Mouse (Mus musculus) midbrain, embryonic 11.5 days (tissue): ENCODE results near the gene Herc1. TPM values are rescaled to one million over a fixed set of nuclear protein-coding genes. Genes with fewer than 3 reads are reported as not detected.
A peak's percentile ranks its signal among the peaks of the same experiment; 100 is the strongest.

ENCODE experiments used
- ATAC-seq: fragments of 200-750 bp; cut with Nextera tagmentation; 2 replicates; pipeline ENCODE4 v1.8.0; 2017; ENCODE audit warnings: moderate TSS enrichment, moderate library complexity; ENCODE audit not compliant: low FRiP score
- DNase-seq: peaks from one replicate; pipeline ENCODE4 v3.0.0; 2015; ENCODE audit warnings: low spot score; ENCODE audit errors: missing footprints
- H3K27ac ChIP-seq: fragments of 300-500 bp; sonication (generic); 2 replicates; pipeline ENCODE4 v1.5.1; 2014; ENCODE audit warnings: low read depth, low read length
- H3K27me3 ChIP-seq: fragments of 300-500 bp; sonication (generic); 2 replicates; pipeline ENCODE4 v1.6.1; 2014; ENCODE audit warnings: mild to moderate bottlenecking, low read length, moderate library complexity, mixed read lengths; ENCODE audit not compliant: control insufficient read depth, insufficient read depth
- H3K36me3 ChIP-seq: fragments of 300-500 bp; sonication (generic); 2 replicates; pipeline ENCODE4 v1.6.1; 2014; ENCODE audit warnings: mild to moderate bottlenecking, low read length, moderate library complexity, mixed read lengths; ENCODE audit not compliant: control insufficient read depth, insufficient read depth
- H3K4me1 ChIP-seq: fragments of 300-500 bp; sonication (generic); 2 replicates; pipeline ENCODE4 v1.6.1; 2014; ENCODE audit warnings: low read length; ENCODE audit not compliant: control insufficient read depth, insufficient read depth
- H3K4me2 ChIP-seq: fragments of 300-500 bp; sonication (generic); 2 replicates; pipeline ENCODE4 v1.6.1; 2014; ENCODE audit warnings: mild to moderate bottlenecking, moderate library complexity
- H3K4me3 ChIP-seq: fragments of 300-500 bp; sonication (generic); 2 replicates; pipeline ENCODE4 v1.5.1; 2014; ENCODE audit warnings: low read depth, low read length
- H3K9ac ChIP-seq: fragments of 300-500 bp; sonication (generic); 2 replicates; pipeline ENCODE4 v1.6.1; 2014; ENCODE audit warnings: low read length
- H3K9me3 ChIP-seq: fragments of 300-500 bp; sonication (generic); 2 replicates; pipeline ENCODE4 v1.6.1; 2016; ENCODE audit warnings: low read length; ENCODE audit not compliant: control insufficient read depth
- WGBS: fragments of 180-500 bp; shearing (Covaris S2); extraction: QIAGEN DNeasy Blood & Tissue Kit; methylation state at CpG from one replicate; pipeline ENCODE4 v1.1.7; 2014; 5-methylcytosine and 5-hydroxymethylcytosine counted together
- polyA plus RNA-seq: library from polyadenylated mRNA; unstranded; fragments of >200 nt; fragmentation: Nextera tagmentation; extraction: Ambion mirVana; gene quantifications from 2 replicates; pipeline ENCODE4 v1.2.1, GENCODE M21; 2014

The Herc1 gene
- polyA plus RNA-seq, 1 experiment from 2014 or later = 34.8 TPM

DNA sequence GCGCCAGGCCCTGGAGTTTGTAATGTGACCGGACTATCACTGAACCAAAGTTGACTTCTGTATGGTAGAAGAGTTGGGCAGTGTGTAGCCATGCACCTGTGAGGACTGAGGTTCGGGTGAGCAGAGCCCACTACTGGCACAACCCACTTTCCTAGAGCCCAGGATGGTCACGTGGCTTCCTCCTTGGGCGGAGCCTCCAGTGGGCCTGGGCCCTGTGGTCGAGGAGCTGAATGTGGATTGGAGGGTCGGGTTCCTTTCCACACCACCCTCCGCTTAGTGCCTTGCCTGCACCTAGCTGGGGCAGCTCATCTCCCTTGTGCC lies 162.1 kb downstream of the Herc1 start:
- Histone ChIP-seq H3K27ac (peak overlapping the region; percentile 94), H3K4me1 (peaks cover 20% of the 10 kb centered on the region), H3K4me3 (peak overlapping the region; percentile 57), H3K9ac (peak overlapping the region; percentile 89), H3K4me2 (peak overlapping the region; percentile 98), H3K36me3 (peaks cover 19% of the 10 kb centered on the region; the same call in 1 of the 2 replicates), H3K9me3 (no peaks in the 10 kb centered on the region), H3K27me3 (no peaks in the 10 kb centered on the region)
- ATAC-seq (peak; percentile 86), DNase-seq (no peak)
- 0% methylated on average over 8 of the region's 8 CpGs for WGBS

DNA sequence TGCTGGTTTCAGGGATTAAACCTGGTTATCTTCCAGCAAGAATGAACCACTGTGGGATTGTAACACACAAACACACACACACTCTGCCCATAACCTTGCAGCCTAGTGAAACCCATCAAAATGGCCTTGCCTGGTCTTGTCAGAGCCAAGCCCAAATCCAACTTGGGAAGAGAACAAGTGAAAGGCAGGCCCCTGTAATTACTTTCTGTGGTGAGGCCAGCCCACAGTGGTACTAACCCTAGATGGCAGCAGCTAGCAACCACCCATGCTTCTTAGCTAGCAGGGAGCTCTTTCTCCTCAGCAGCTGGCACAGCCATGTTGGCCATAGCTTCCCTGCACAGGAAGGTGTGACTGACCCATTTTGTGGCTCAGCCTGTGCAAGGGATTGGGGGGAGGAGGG lies 162.9 kb downstream of the Herc1 start:
- peaks cover 20% of the 10 kb centered on the region; the same call in 1 of the 2 replicates for H3K36me3 ChIP-seq
- no peak for DNase-seq

DNA sequence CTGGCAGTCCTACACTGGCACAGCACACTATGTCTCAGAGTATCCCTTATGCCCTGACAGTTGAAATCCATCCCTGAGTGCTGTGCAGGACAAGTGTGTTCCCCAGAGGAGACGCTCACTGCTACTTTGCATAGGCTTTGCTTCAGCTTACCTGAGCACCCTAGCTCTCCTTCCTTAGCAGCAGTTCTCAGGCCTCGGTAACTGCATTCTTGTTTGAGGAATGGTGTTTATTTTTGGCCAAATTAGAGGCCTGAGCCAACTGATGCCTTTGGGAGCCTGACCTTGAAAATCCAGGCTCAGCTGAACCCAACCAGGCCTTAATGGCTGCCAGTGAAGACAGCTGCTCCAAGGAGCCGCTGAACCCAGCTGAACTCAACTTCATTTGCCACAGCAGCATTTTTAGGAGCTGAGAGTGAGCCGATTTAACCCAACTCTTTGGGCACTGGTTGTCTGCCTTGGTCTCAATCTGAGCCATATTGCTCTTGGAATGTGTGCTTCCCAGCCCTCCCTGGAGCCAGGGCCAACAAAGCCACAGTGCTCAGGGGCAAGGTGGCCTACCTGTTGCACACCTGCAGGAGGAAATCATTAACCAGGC lies 163.5 kb downstream of the Herc1 start:
- WGBS = 93% methylated on average over 4 of the region's 4 CpGs
- DNase-seq = no peak
- H3K36me3 ChIP-seq = peaks cover 20% of the 10 kb centered on the region; the same call in 1 of the 2 replicates
- H3K27me3 ChIP-seq = no peaks in the 10 kb centered on the region
- ATAC-seq = no peak
- H3K9ac ChIP-seq = no peak overlapping the region
- no peak overlapping the region for H3K27ac ChIP-seq
- H3K9me3 ChIP-seq = no peaks in the 10 kb centered on the region
- peaks cover 20% of the 10 kb centered on the region for H3K4me1 ChIP-seq
- no peak overlapping the region for H3K4me2 ChIP-seq
- no peak overlapping the region for H3K4me3 ChIP-seq

More for the DNA sequence above, 162.9 kb downstream of the Herc1 start:
- Histone ChIP-seq H3K4me2 (no peak overlapping the region), H3K27ac (peak overlapping the region; percentile 94; the same call in 1 of the 2 replicates), H3K4me3 (no peak overlapping the region), H3K27me3 (no peaks in the 10 kb centered on the region), H3K4me1 (peaks cover 20% of the 10 kb centered on the region), H3K9me3 (no peaks in the 10 kb centered on the region), H3K9ac (no peak overlapping the region)
- no peak for ATAC-seq

DNA sequence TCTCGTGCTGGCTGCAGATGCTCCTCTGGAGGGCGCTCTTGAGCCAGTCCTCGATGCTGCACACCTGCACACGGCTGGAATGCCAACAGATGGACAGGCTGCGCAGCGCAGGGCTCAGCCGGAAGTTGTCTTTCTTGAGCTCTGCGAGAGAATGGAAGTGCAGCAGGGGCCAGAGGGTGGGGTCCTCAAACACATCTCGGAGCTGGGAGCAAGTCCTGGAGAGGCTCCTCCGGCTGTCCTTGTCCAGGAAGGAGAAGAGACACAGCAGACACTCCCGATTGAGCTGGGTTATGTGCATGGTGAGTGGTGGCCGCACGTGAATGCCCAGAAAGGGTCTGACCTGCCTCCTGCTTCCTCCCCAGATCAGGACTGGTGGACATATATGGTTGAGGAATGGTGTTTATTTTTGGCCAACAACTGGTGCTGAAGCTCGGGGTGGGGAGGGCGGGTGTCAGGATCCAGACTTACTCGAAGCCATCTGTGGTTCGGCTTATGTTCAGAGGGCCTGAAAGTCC lies 164.1 kb downstream of the Herc1 start, which contains the start of gene Fbxl22:
Fbxl22 (minus strand) TSS at position 338 of the 515 bp plus-strand sequence.
- Histone ChIP-seq H3K27me3 (no peaks in the 10 kb centered on the region), H3K9ac (no peak within 1 kb of the TSS), H3K4me3 (no peak within 1 kb of the TSS), H3K4me2 (no peak within 1 kb of the TSS), H3K36me3 (peaks cover 20% of the 10 kb centered on the region; the same call in 1 of the 2 replicates), H3K4me1 (peaks cover 20% of the 10 kb centered on the region), H3K9me3 (no peaks in the 10 kb centered on the region), H3K27ac (no peak within 1 kb of the TSS)
- 72% methylated on average over 17 of the region's 17 CpGs for WGBS
- DNase-seq (peak; percentile 90), ATAC-seq (no peak)

DNA sequence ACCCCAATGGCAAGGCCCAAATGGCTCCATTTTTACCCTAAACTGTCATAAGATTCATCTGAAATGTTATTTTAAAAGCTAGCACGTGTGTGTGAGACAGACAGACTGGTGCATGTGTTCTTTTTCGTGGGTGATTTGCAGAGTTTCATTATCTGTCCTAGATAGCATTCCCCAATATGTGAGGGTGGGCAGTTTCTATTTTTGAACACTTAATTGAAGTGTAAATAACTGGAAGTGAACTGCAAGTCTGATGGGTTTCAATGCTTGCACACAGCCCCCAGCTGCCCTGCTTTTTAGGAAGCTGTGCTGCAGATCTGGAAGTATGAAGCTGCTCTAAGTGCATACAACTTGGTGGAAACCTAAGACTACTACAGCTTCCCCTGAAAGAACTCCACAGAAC lies 164.9 kb downstream of the Herc1 start:
- H3K4me2 ChIP-seq = no peak overlapping the region
- no peak for ATAC-seq
- no peak overlapping the region for H3K27ac ChIP-seq
- H3K4me1 ChIP-seq = peaks cover 19% of the 10 kb centered on the region
- WGBS = 87% methylated on average over 2 of the region's 2 CpGs
- no peak overlapping the region for H3K4me3 ChIP-seq
- no peaks in the 10 kb centered on the region for H3K9me3 ChIP-seq
- H3K27me3 ChIP-seq = no peaks in the 10 kb centered on the region
- DNase-seq = no peak
- peaks cover 23% of the 10 kb centered on the region; the same call in 1 of the 2 replicates for H3K36me3 ChIP-seq
- H3K9ac ChIP-seq = no peak overlapping the region

DNA sequence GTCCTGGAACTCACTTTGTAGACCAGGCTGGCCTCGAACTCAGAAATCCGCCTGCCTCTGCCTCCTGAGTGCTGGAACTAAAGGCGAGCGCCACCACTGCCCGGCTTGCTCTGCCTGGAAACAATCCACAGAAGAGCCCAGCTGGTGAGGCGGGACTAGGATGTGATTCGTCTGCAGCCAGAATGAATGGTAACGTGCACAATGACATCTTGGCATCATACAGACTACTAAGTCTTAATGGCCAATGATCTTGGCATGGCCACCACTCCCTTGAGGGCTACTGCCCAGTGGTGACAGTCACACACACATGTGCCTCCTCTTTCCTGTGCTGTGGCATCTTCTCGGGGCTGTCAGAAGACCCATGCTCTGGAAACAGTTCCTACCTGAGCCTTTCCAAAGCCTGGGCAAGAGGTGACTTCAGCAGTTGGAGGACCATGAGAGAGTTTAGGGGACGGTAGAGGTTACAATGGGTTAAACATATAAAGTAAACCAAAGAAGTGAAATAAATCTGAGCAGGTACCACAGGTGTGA lies 165.5 kb downstream of the Herc1 start:
- no peaks in the 10 kb centered on the region for H3K27me3 ChIP-seq
- no peak for DNase-seq
- 92% methylated on average over 10 of the region's 10 CpGs for WGBS

DNA sequence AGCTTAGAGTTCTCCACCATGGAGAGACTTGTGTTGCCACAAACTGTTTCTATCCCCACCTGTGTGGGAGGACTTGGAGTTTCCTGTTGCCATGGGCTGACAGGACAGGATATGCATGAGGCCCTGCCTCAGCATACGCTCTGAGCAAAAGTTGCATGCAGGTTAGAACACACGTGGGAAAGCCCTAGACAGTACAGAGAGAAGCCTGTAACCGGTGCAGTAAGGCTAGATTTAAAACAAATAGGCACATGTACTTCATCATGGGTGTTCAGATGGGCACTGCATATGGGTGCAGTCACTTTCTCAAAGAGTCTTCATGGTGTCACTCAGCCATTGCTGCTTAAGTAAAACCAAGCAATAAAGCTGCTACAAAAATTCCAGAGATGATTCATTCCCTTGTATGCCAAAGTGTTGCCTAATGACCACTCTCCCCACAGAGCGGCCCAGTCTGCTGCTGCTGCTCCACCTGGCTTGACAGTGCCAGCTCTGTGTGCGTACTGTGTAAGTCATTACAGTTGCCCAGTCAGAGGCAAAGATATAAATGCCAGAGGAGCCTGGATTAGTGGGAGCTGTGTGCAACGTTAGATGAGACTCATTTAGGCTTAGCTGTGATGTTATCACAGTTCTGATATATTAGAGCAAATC lies 166.2 kb downstream of the Herc1 start:
- peaks cover 27% of the 10 kb centered on the region; the same call in 1 of the 2 replicates for H3K36me3 ChIP-seq
- 90% methylated on average over 6 of the region's 6 CpGs for WGBS
- ATAC-seq = no peak

More for the DNA sequence above, 165.5 kb downstream of the Herc1 start:
- Histone ChIP-seq H3K4me3 (no peak overlapping the region), H3K9ac (no peak overlapping the region), H3K27ac (no peak overlapping the region), H3K4me2 (no peak overlapping the region), H3K9me3 (no peaks in the 10 kb centered on the region), H3K36me3 (peaks cover 27% of the 10 kb centered on the region; the same call in 1 of the 2 replicates), H3K4me1 (peaks cover 12% of the 10 kb centered on the region)
- ATAC-seq = no peak

DNA sequence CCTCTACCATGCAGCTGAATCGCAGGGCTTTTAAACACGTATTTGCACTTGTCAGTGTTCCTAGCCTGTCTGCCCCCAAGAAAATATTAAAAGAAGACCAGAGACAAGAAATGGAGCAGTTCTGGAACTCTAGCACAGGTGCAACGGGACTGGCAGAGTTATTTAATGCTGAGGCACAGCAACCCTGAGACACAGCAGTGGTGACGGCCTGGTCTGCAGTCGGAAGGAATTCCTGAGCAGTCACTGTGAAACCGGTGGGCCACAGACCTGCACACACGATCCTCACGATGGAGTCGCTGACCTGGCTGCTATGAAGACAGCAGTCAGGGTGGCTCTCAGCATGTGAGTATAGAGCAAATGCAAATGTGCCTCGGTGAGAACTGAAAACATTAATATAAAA lies 167.5 kb downstream of the Herc1 start:
- no peak overlapping the region for H3K4me3 ChIP-seq
- no peaks in the 10 kb centered on the region for H3K27me3 ChIP-seq
- H3K9me3 ChIP-seq = no peaks in the 10 kb centered on the region
- ATAC-seq = no peak
- H3K9ac ChIP-seq = no peak overlapping the region
- WGBS = 94% methylated on average over 10 of the region's 10 CpGs
- H3K36me3 ChIP-seq = peaks cover 27% of the 10 kb centered on the region; the same call in 1 of the 2 replicates
- H3K27ac ChIP-seq = no peak overlapping the region
- H3K4me1 ChIP-seq = peaks cover 3% of the 10 kb centered on the region; the same call in 1 of the 2 replicates
- no peak overlapping the region for H3K4me2 ChIP-seq
- DNase-seq = peak; percentile 72

More for the DNA sequence above, 166.2 kb downstream of the Herc1 start:
- H3K4me3 ChIP-seq = no peak overlapping the region
- no peaks in the 10 kb centered on the region for H3K27me3 ChIP-seq
- no peaks in the 10 kb centered on the region for H3K9me3 ChIP-seq
- H3K4me2 ChIP-seq = no peak overlapping the region
- no peak overlapping the region for H3K27ac ChIP-seq
- H3K4me1 ChIP-seq = peaks cover 8% of the 10 kb centered on the region
- no peak overlapping the region for H3K9ac ChIP-seq
- DNase-seq = peak; percentile 71

DNA sequence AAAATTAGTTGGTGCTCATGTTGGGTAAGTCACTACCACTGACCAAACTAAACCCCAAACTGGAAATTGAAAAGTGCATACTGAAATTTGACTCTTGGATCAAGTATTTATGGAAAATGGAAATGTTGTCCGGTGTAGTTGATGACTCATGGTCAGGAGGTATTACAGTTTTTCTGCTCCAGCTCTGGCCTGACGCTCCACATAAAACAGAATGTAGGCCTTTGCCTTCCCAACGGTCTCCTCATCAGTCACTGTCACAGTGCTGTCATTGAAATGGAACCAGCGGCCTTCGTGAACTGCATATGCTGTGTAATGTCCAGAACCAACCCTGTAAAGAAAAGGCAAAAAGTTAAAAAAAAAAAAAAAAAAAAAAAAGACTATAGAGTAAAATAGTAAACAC lies 168.0 kb downstream of the Herc1 start:
- 98% methylated on average over 5 of the region's 5 CpGs for WGBS
- H3K9ac ChIP-seq = no peak overlapping the region
- ATAC-seq (no peak), DNase-seq (no peak)
- H3K4me2 ChIP-seq = no peak overlapping the region
- H3K9me3 ChIP-seq = no peaks in the 10 kb centered on the region
- peaks cover 27% of the 10 kb centered on the region; the same call in 1 of the 2 replicates for H3K36me3 ChIP-seq
- H3K27me3 ChIP-seq = no peaks in the 10 kb centered on the region
- H3K4me3 ChIP-seq = no peak overlapping the region
- H3K27ac ChIP-seq = no peak overlapping the region
- H3K4me1 ChIP-seq = no peaks in the 10 kb centered on the region
